Mouse (Mus musculus): ENCODE measurements around the gene Vwa8.

GRCm38 (mm10) chr14:79178247-79178646 lies 329.4 kb downstream of the Vwa8 start:
- TF ChIP-seq CTCF (IDR thresholded peaks at IDR 0.05; ENCODE audit: extremely low read depth, insufficient read length, insufficient replicate concordance, low read depth, low read length) (no peak), POLR2A (IDR thresholded peaks at IDR 0.05; ENCODE audit: low read depth, low read length) (no peak)

Data from small intestine, adult 2 months (tissue).